Mouse (Mus musculus) kidney, postnatal 10 days (tissue): ENCODE results near the gene Bpifc.

Experiments used
- DNase-seq: peaks from one replicate; pipeline ENCODE4 v3.0.0; 2021; ENCODE audit warnings: mixed read lengths

The Bpifc gene

GRCm38 (mm10) chr10:85948483-85949196 lies 63.1 kb downstream of the Bpifc start:
- no peak for DNase-seq

GRCm38 (mm10) chr10:85936280-85936965 lies 75.3 kb downstream of the Bpifc start:
- no peak for DNase-seq

- no peak for DNase-seq
Measured at GRCm38 (mm10) chr10:85929962-85930361, 81.7 kb downstream of the Bpifc start.

GRCm38 (mm10) chr10:85929208-85929591 lies 82.5 kb downstream of the Bpifc start:
- no peak for DNase-seq

GRCm38 (mm10) chr10:85928499-85929207 lies 83.0 kb downstream of the Bpifc start:
- peak; percentile 79 for DNase-seq

- peak; percentile 14 for DNase-seq
Measured at GRCm38 (mm10) chr10:85927676-85928445, 83.8 kb downstream of the Bpifc start, which contains the start of gene Ascl4. Ascl4 (plus strand) TSS chr10:85927681.

GRCm38 (mm10) chr10:85916498-85917309 lies 95.0 kb downstream of the Bpifc start, which contains the start of gene Prdm4:
Prdm4 (minus strand) TSS chr10:85917142.
- peak; percentile 98 for DNase-seq
